Mouse (Mus musculus) neural tube, embryonic 13.5 days (tissue): Measurements from ENCODE around the gene Ccdc80. TPM values are rescaled to one million over a fixed set of nuclear protein-coding genes. Genes with fewer than 3 reads are reported as not detected.

Experiments
- ATAC-seq: fragments of 200-750 bp; cut with Nextera tagmentation; 2 replicates; pipeline ENCODE4 v1.8.0; 2017; ENCODE audit warnings: low read depth, mild to moderate bottlenecking, moderate TSS enrichment, moderate library complexity
- H3K27ac ChIP-seq: fragments of 300-500 bp; sonication (generic); replicated peaks from 2 replicates; pipeline ENCODE4 v1.5.1; 2015; ENCODE audit warnings: moderate library complexity, mild to moderate bottlenecking, inconsistent platforms
- H3K27me3 ChIP-seq: fragments of 300-500 bp; sonication (generic); 2 replicates; pipeline ENCODE4 v1.6.1; 2015; ENCODE audit warnings: mild to moderate bottlenecking, inconsistent platforms
- H3K36me3 ChIP-seq: fragments of 300-500 bp; sonication (generic); 2 replicates; pipeline ENCODE4 v1.6.1; 2015; ENCODE audit warnings: mild to moderate bottlenecking, inconsistent platforms
- H3K4me1 ChIP-seq: fragments of 300-500 bp; sonication (generic); replicated peaks from 2 replicates; pipeline ENCODE4 v1.6.1; 2015; ENCODE audit warnings: inconsistent platforms
- H3K4me2 ChIP-seq: fragments of 300-500 bp; sonication (generic); 2 replicates; pipeline ENCODE4 v1.6.1; 2015; ENCODE audit warnings: inconsistent platforms, mild to moderate bottlenecking, moderate library complexity
- H3K4me3 ChIP-seq: fragments of 300-500 bp; sonication (generic); 2 replicates; pipeline ENCODE4 v1.5.1; 2015; ENCODE audit warnings: mild to moderate bottlenecking, inconsistent platforms
- H3K9ac ChIP-seq: fragments of 300-500 bp; sonication (generic); 2 replicates; pipeline ENCODE4 v1.6.1; 2015; ENCODE audit warnings: moderate library complexity, mild to moderate bottlenecking, inconsistent platforms
- H3K9me3 ChIP-seq: fragments of 300-500 bp; sonication (generic); 2 replicates; pipeline ENCODE4 v1.6.1; 2016; ENCODE audit warnings: inconsistent platforms
- WGBS: fragments of 180-500 bp; shearing (Covaris S2); methylation state at CpG from one replicate; pipeline ENCODE4 v1.1.7; 2015; 5-methylcytosine and 5-hydroxymethylcytosine counted together
- polyA plus RNA-seq: library from polyadenylated mRNA; unstranded; fragments of >200 nt; fragmentation: Nextera tagmentation; extraction: Ambion mirVana; gene quantifications from 2 replicates; pipeline ENCODE4 v1.2.1, GENCODE M21; 2015

Gene Ccdc80
- polyA plus RNA-seq, 1 experiment from 2014 or later: 23.4 TPM

- H3K27ac ChIP-seq: no peak overlapping the region
- 94% methylated on average over 13 of the region's 13 CpGs for WGBS
- no peak overlapping the region for H3K4me3 ChIP-seq
- ATAC-seq: no peak
- H3K9me3 ChIP-seq: no peaks in the 10 kb centered on the region
- peaks cover 38% of the 10 kb centered on the region for H3K4me1 ChIP-seq
- H3K27me3 ChIP-seq: no peaks in the 10 kb centered on the region
- no peak overlapping the region for H3K9ac ChIP-seq
- H3K36me3 ChIP-seq: no peaks in the 10 kb centered on the region
- peak overlapping the region; percentile 60; the same call in 1 of the 2 replicates for H3K4me2 ChIP-seq
These were observed 1.8 kb downstream of the Ccdc80 start for GRCm38 (mm10) chr16:45095030-45095429.

- no peak overlapping the region for H3K27ac ChIP-seq
- WGBS: 86% methylated on average over 26 of the region's 26 CpGs
- ATAC-seq: no peak
These were observed 2.6 kb downstream of the Ccdc80 start for GRCm38 (mm10) chr16:45095561-45096482.

GRCm38 (mm10) chr16:45097467-45097866 is 4.3 kb downstream of the Ccdc80 start:
- 92% methylated on average over 2 of the region's 2 CpGs for WGBS

More at GRCm38 (mm10) chr16:45095561-45096482, 2.6 kb downstream of the Ccdc80 start:
- Histone ChIP-seq H3K4me3 (no peak overlapping the region), H3K36me3 (no peaks in the 10 kb centered on the region), H3K4me2 (no peak overlapping the region), H3K9me3 (no peaks in the 10 kb centered on the region), H3K27me3 (no peaks in the 10 kb centered on the region), H3K4me1 (peaks cover 38% of the 10 kb centered on the region), H3K9ac (no peak overlapping the region)

GRCm38 (mm10) chr16:45098186-45098885 is 5.1 kb downstream of the Ccdc80 start:
- H3K4me3 ChIP-seq: no peak overlapping the region

More at GRCm38 (mm10) chr16:45097467-45097866, 4.3 kb downstream of the Ccdc80 start:
- H3K27me3 ChIP-seq: no peaks in the 10 kb centered on the region
- no peak overlapping the region for H3K27ac ChIP-seq
- peaks cover 38% of the 10 kb centered on the region for H3K4me1 ChIP-seq
- no peak for ATAC-seq
- H3K4me2 ChIP-seq: peak overlapping the region; percentile 24; the same call in 1 of the 2 replicates
- H3K9me3 ChIP-seq: no peaks in the 10 kb centered on the region
- H3K4me3 ChIP-seq: no peak overlapping the region
- H3K36me3 ChIP-seq: no peaks in the 10 kb centered on the region
- no peak overlapping the region for H3K9ac ChIP-seq

GRCm38 (mm10) chr16:45098886-45099210 is 5.6 kb downstream of the Ccdc80 start:
- WGBS: 47% methylated on average over 6 of the region's 6 CpGs
- no peaks in the 10 kb centered on the region for H3K36me3 ChIP-seq
- H3K9me3 ChIP-seq: no peaks in the 10 kb centered on the region
- peaks cover 30% of the 10 kb centered on the region for H3K4me1 ChIP-seq
- peak; percentile 21; the same call in 1 of the 2 replicates for ATAC-seq
- H3K27me3 ChIP-seq: no peaks in the 10 kb centered on the region
- no peak overlapping the region for H3K9ac ChIP-seq
- H3K4me3 ChIP-seq: no peak overlapping the region
- H3K4me2 ChIP-seq: peak overlapping the region; percentile 39
- H3K27ac ChIP-seq: peak overlapping the region; percentile 54

More at GRCm38 (mm10) chr16:45098186-45098885, 5.1 kb downstream of the Ccdc80 start:
- Histone ChIP-seq H3K4me2 (peak overlapping the region; percentile 39), H3K9ac (no peak overlapping the region), H3K4me1 (peaks cover 35% of the 10 kb centered on the region), H3K9me3 (no peaks in the 10 kb centered on the region), H3K27me3 (no peaks in the 10 kb centered on the region), H3K36me3 (no peaks in the 10 kb centered on the region), H3K27ac (peak overlapping the region; percentile 54)
- ATAC-seq: peak; percentile 47; the same call in 1 of the 2 replicates
- WGBS: 39% methylated on average over 10 of the region's 10 CpGs

GRCm38 (mm10) chr16:45100892-45101291 is 7.7 kb downstream of the Ccdc80 start:
- WGBS: 79% methylated on average over 3 of the region's 3 CpGs
- no peaks in the 10 kb centered on the region for H3K9me3 ChIP-seq
- no peak overlapping the region for H3K9ac ChIP-seq
- no peaks in the 10 kb centered on the region for H3K27me3 ChIP-seq
- H3K36me3 ChIP-seq: no peaks in the 10 kb centered on the region
- H3K27ac ChIP-seq: no peak overlapping the region
- no peak overlapping the region for H3K4me2 ChIP-seq
- no peak for ATAC-seq
- no peak overlapping the region for H3K4me3 ChIP-seq
- H3K4me1 ChIP-seq: peaks cover 16% of the 10 kb centered on the region

- 67% methylated on average over 3 of the region's 3 CpGs for WGBS
- no peak for ATAC-seq
- no peaks in the 10 kb centered on the region for H3K9me3 ChIP-seq
These were observed 11.8 kb downstream of the Ccdc80 start for GRCm38 (mm10) chr16:45104993-45105392.

GRCm38 (mm10) chr16:45108203-45108878 is 15.1 kb downstream of the Ccdc80 start:
- WGBS: 77% methylated on average over 5 of the region's 5 CpGs
- Histone ChIP-seq H3K9me3 (no peaks in the 10 kb centered on the region), H3K27ac (no peak overlapping the region), H3K4me2 (no peak overlapping the region), H3K4me3 (no peak overlapping the region), H3K27me3 (no peaks in the 10 kb centered on the region), H3K4me1 (no peaks in the 10 kb centered on the region), H3K36me3 (no peaks in the 10 kb centered on the region), H3K9ac (no peak overlapping the region)
- no peak for ATAC-seq

More at GRCm38 (mm10) chr16:45104993-45105392, 11.8 kb downstream of the Ccdc80 start:
- H3K27ac ChIP-seq: no peak overlapping the region
- no peaks in the 10 kb centered on the region for H3K36me3 ChIP-seq
- H3K4me3 ChIP-seq: no peak overlapping the region
- H3K9ac ChIP-seq: no peak overlapping the region
- H3K4me1 ChIP-seq: no peaks in the 10 kb centered on the region
- H3K4me2 ChIP-seq: no peak overlapping the region
- H3K27me3 ChIP-seq: no peaks in the 10 kb centered on the region

- Histone ChIP-seq H3K27me3 (no peaks in the 10 kb centered on the region), H3K4me1 (no peaks in the 10 kb centered on the region), H3K9me3 (no peaks in the 10 kb centered on the region), H3K4me3 (no peak overlapping the region), H3K36me3 (no peaks in the 10 kb centered on the region), H3K27ac (no peak overlapping the region), H3K9ac (no peak overlapping the region), H3K4me2 (no peak overlapping the region)
- no peak for ATAC-seq
- 72% methylated on average over 4 of the region's 4 CpGs for WGBS
These were observed 17.3 kb downstream of the Ccdc80 start for GRCm38 (mm10) chr16:45110498-45110897.

- Histone ChIP-seq H3K9ac (no peak overlapping the region), H3K4me1 (peaks cover 7% of the 10 kb centered on the region; the same call in 1 of the 2 replicates), H3K4me2 (no peak overlapping the region), H3K4me3 (no peak overlapping the region), H3K9me3 (no peaks in the 10 kb centered on the region), H3K27me3 (no peaks in the 10 kb centered on the region), H3K27ac (no peak overlapping the region), H3K36me3 (no peaks in the 10 kb centered on the region)
- no peak for ATAC-seq
- WGBS: 94% methylated on average over 3 of the region's 3 CpGs
These were observed 24.0 kb downstream of the Ccdc80 start for GRCm38 (mm10) chr16:45117200-45117599.

GRCm38 (mm10) chr16:45118760-45119159 is 25.6 kb downstream of the Ccdc80 start:
- Histone ChIP-seq H3K4me2 (no peak overlapping the region), H3K27me3 (no peaks in the 10 kb centered on the region), H3K36me3 (no peaks in the 10 kb centered on the region), H3K9ac (no peak overlapping the region), H3K27ac (no peak overlapping the region), H3K4me1 (peaks cover 7% of the 10 kb centered on the region; the same call in 1 of the 2 replicates), H3K9me3 (no peaks in the 10 kb centered on the region), H3K4me3 (no peak overlapping the region)
- 90% methylated on average over 3 of the region's 3 CpGs for WGBS
- ATAC-seq: no peak
